Mouse (Mus musculus) activated CD4-positive, CD25-positive, alpha-beta regulatory T cell, adult 4 months (primary cell): ENCODE measurements around the gene Plcl2. TPM values are rescaled to one million over a fixed set of nuclear protein-coding genes. Genes with fewer than 3 reads are reported as not detected.
A peak's percentile ranks its signal among the peaks of the same experiment; 100 is the strongest.
"Not testable (repeated sequence)": the region's sequence is repeated elsewhere in the genome, so short reads cannot be mapped to it uniquely, and the experiment has no call there.

Source experiments
- ATAC-seq: one replicate; pipeline ENCODE4 v1.8.0; 2017
- polyA plus RNA-seq, 2 experiments: library from polyadenylated mRNA; unstranded; fragments of 100-300 nt; shearing (Covaris generic); gene quantifications; one replicate each; pipeline ENCODE4 v1.2.1; 2017

Gene Plcl2
- polyA plus RNA-seq, 2 experiments from 2014 or later = 8.2 to 8.3 TPM

DNA sequence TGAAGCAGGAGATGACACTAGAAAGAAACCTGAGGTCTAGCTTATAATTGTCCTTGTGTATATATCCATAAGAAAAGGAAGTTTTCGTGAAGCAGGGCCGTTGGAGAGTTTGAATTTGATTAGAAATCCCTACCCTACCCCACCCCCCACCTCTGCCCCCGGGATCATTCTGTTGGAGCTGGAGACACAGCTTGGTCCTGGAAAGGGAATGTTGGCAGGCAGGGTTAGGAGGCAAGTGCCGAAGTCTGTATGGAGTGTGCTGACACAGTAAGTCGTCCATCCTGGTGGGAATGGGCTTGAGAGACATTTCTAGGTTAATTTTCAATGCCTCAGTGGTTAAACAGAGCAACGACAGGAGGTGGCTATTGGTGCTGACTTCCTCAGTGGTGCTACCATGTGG lies 8.4 kb upstream of the Plcl2 start:
- ATAC-seq = no peak

DNA sequence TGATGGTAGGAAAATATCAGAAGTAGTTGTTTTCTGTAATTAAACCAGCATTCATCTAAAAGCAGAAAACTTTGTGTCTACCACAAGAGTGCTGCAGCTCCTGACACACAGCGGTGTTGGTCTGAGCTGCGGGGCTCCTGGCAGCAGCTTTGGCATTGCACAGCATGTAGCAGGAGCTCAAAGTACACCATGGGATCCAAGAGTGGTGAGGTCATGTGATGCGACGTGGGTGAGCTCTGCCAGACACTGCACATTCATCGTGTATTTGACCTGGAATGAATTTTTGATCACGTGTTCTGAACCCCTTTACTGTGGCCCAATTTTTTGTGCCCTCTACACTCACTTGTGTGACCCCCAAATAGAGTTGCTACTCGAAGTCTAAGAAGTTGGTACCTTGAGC lies 6.1 kb upstream of the Plcl2 start:
- no peak for ATAC-seq

DNA sequence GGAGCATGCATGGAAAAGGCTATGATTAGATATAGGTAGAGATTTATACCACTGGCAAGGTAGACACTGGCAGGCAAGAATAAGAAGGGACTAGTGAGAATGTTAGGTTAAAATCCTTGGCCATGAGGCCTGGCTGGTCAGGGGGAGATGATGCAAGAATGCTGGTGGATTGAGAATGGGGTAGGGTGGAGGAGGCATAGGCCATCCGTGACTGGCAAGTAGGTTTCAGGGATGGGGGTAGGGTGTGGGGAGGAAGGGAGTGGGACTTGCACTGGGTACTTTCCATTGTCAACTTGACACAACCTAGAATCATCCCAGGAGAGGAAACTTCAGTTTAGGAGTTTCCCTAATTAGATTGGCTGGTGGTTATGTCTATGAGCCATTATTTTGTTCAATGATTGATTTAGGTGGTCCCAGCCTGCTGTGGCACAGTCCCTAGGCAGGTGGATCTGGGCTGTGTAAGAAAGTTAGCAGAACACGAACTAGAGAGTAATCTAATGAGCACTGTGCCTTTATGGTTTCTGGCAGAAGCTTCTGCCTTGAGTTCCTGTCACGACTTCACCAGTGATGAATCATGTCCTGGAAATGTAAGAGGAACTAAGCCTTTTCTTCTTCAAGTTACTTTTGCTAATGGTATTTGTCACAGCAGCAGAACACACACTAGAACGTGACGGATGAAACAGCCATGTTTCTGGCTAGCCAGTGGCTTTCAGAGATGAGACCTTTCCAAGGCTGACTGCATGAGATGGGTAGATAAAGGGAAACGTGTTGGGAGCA lies 4.9 kb upstream of the Plcl2 start:
- no peak for ATAC-seq

DNA sequence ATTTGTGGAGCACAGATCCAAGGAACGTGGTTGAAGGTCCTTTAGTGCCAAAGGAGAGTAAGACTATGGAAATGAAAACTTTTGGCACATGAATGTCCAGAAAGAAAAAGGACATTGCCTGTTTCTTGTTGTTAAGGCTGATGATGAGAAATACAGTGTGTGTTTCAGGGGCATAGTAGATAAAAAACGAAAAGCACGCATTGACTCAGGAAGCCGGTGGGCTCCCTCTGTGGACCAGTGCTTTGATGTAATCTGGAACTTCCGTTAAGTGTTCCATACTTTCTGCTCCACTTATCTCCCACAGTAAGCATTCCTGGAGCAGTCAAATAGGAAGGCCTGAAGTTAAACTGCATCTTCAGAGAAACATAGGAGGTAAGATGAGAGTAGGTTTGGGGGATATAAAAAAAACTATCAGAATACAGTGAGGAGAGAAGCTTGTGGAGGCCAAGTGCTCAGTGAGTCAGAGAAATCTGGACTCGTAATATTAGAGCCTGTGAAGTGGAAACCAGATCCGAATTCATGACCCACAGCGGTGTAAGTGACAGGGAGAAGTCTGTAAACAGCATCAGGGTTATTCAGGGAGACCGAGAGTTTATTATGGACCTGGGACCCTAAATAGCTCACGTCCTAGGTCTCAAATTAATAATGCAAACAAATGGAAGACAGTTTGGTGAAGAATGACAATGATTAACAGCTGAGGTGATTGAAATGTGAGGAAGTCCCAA lies 3.1 kb upstream of the Plcl2 start:
- ATAC-seq = no peak

DNA sequence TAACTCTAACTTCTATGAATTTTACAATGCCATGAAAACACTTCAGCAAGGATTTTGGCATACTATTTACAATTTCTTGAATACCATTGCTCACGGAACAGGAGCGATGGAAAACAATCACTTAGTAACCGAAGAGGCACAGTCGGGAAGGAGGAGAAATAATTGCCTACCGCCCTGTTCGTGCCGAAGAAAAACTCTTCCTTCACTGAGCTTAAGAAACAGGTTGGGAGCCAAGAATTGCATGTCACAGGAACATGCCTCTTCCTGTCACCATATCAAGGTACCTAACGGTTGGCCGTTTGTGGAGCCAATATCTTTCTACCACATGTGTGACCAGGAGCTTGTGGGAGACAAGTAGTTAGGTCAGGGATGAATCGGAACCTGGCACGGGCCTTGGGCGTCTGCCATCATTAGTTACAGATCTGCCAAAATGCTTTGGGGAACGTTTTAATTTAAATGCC lies 2.3 kb upstream of the Plcl2 start:
- ATAC-seq = no peak

DNA sequence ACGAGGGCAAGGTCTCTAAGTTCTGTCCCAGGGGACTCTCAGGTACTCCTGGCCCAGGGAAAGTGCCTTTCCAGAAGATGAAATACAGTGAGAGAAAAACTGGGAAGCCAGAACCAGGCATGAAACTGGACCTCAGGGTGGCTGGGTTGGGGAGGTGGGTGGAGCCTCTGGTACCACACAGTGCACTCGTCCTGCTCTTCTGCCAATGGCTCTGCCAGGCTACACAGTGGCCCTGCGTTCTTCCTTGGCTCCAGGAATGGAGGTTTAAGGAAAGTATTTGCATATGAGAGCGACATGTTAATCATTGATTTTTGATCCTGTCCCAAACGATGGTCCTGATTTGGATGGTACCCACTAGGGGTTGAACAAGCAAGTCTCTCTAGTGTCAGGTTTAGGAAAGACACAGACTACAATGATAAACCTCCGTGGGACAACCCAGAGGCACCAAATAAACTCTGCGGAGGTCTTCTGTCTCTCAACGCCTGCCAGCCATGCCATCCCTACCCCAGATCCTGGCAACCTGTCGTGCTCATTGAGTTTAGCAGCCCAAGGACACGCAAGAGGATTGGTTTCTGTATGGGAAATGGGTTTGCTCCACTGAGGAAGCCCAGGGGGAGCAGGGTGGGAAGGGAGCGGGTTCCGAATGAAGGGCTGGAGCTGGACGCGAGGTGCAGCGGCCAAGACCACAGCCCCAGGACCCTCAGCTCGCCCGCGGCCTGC lies 988 bp upstream of the Plcl2 start:
- no peak for ATAC-seq

DNA sequence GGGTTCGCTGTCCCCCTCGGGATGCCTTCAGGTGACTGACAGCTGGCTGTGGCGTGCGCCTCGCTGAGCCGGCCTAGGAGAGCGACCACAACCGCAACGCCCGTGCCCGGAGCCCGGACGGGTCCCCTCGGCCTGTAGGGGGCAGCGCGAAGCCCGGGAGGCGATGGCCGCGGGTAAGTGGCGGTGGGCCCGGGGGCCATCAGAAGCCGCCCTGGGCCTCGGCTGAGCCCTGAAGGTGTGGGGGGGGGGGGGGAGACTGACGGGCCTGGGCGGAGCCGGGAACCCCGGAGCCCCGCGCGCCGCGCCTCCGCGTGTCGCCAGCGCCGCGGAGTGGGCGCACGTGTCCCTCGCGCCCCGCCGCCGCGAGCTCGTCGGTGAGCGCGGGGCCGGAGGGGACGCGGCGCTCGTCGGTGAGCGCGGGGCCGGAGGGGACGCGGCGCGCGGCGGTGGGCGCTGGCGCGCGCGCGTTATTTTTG lies 390 bp upstream of the Plcl2 start:
- peak; percentile 31 for ATAC-seq

DNA sequence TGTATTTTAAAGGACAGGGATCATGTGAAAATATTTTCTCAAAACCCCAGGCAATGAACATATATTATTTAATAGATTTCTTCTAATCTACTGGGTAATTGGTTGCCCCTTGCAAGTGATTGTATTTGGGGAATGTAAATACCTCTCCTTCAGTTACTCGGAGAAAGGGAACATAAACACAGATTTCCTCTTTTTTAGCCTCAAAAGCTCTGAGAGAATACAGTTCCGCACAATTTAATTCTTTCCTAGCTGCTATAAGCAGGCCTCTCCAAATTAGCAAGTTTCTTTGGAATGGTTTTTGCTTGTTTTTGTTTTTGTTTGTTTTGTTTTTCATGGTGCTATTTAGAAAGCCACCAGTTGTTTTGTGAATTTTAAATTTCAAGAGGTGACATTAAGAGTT lies 1.1 kb downstream of the Plcl2 start:
- no peak for ATAC-seq

DNA sequence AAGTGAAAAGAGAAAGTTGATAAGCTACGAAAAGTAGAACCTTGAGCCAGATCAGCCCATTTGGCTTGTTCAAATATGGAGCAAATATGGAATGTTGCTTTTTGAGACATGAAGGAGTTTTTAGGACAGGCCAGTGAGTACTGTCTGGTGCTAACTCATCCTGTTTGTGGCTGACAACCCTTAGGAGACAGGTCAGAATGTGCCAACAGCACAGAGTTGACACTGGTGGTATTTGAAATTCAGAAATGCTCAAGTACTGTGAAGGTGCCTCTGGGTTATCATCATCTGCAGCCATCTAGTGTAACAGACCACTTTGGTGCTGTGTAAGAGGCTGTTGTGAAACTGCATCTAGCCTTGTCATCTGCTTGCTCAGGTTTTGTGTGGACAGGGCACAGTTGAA lies 1.5 kb downstream of the Plcl2 start:
- no peak for ATAC-seq

DNA sequence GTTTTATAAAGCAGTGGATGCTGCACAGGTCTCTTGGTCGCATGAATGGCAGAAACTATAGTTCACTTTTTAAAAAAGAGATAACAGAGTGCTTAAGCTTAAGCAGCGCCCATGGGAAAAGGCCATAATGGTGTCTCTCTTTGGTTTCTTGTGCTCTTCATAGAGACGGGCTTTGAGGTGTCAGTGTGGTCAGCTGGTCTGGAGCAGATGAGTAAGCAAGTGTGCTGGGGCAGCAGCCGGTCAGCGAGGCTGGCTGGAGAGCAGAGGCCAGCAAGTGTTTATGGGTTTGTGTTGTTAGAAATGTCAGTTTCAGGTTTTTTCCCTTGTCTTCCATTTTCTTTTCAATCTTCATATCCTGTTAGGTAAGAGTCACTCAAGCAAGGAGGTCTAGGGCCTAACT lies 3.0 kb downstream of the Plcl2 start:
- no peak for ATAC-seq

DNA sequence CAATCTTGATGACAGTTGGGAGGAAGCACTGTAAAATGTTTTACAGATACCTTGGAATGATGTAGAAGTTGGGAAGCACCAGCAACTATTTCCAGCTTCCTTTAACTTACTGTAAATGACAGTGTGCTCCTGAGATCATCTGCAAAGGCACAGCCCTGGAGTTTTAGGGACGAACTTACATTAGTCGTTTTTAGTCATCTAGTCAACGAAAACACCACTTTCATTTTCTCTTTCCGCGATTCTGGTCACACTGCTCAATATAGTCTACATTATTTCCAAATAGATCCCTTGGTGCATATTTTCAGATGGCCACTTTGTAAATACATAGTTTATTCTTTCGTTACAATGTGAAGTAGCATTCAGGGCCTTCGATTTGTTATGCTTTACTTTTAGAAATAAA lies 3.6 kb downstream of the Plcl2 start:
- ATAC-seq = peak; percentile 37

DNA sequence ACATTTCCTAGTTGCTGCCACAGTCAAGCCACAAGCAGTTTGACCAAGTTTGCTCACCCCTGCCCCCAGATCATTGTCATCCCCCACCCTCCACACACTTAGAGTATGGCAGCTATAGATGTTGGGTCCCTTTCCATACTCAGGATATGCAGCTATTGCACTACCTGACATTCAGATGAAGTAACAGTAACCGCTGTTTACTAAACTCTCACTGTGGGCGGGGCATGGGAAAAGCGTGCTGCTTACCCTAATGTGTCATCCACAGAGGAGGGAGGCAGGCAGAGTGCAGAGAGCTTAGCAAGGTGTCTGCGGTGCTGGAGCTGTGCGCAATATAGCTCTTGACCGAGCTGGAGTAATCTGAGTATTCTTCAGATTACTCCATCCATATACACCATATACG lies 4.2 kb downstream of the Plcl2 start:
- no peak for ATAC-seq

DNA sequence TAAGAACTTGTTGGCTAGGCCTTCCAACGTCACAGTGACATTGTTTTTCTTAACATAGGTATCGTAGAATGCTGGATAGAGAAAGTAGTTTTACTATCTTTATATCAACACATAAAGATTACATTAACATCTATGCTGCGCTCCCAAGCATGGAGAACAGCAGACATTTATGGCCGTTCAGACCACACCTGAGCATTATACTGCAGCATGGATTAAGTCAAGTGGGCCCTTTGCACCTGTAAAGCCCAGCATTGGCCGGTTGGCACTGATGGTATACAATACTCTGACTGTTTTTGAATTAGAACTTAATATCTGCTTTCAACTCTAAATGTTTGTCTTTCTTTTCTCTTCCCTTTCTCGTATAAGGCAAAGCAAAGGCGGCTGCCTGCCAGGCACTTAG lies 4.8 kb downstream of the Plcl2 start:
- no peak for ATAC-seq

DNA sequence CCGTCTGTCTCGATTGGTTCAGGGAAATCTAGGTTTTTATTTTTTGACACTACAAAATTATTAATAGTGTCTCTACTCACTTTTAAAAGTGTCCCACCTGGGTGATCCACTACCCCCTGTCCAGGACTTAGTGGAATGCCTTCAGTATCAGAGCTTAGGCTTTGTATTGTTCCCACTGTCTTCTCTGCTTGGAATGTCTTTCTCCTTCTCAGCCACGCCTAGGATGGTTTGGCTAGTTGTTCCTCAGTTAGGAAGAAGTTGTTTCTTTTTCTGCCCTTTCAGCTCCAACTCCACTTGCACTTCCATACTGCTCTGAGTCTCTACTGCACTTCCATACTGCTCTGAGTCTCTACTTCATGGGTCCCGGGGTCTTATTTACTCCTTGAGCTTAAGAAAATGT lies 6.7 kb downstream of the Plcl2 start:
- ATAC-seq = no peak

DNA sequence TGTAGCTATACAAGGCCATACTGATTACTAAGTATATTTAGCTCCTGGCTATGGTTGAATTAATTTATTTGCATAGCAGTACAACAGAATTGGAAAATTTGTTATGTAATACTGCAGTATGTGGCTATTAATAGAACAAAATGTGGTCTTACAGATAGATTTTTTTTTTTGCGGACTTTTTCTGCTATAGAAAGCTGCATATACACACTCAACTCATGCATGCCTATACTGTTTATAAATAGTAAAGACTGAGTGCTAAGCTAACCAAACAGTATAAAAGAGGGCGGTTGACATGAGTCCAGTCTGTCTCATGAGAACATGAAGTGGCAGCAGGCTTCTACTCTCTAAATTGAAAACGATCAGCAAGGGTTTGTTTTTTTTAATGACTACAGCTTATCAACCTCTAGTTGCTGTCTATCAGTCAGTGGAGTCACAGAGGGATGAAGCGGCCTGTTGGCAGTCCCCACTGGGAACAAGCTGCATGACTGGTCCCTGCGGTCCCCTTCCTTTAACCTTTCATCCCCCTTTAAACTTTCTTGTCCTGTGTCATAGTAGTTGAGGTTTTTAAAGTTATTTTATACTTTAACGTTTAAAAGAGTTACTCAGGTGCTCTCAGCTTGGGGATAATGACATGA lies 8.7 kb downstream of the Plcl2 start:
- ATAC-seq = no peak

DNA sequence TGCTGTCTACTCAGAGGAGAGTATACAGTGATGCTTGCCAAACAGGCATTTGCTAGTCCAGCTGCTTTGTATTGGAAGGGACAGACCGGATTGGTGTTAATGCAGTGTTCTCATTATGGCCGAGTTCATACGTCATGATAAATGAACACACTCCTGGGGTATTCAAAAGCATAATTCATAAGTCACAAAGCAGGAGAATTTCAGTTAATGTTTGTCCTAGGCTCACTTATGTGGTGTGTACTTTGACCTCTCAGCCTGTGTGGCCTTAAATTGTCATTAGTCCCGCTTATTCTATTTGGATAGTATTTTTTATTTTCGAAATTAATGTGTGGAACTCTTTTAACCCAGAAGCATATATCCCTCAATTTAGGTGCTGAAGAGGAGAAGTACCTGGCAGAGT lies 10.4 kb downstream of the Plcl2 start:
- ATAC-seq = no peak

DNA sequence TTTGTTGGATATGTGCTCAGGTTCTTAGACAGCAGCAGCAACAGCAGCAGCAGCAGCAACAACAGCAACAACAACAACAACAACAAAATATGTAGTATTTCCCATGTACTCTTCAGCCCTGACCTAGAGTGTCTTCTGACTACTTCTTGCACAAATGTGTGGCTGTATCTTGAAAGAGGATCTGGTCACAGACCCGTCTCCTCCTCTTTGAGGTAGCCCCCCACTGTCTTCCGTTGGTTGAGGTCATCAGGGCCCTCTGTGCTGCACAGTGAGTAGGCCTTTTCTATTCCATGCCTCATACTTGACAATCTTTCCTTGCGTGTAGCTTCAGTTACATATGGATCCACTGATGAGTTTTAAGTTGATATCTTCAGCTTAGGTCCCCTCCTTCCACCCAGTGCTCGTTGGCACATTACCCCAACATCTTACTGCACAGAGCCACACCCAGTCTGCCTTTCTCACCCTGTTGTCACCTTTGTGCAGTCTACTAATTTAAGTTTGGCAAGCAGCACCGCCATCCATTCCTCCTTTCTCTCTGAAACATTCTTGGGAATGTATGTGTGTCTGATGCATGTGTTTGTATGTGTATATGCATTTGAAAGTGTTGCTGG lies 13.4 kb downstream of the Plcl2 start:
- ATAC-seq = no peak

DNA sequence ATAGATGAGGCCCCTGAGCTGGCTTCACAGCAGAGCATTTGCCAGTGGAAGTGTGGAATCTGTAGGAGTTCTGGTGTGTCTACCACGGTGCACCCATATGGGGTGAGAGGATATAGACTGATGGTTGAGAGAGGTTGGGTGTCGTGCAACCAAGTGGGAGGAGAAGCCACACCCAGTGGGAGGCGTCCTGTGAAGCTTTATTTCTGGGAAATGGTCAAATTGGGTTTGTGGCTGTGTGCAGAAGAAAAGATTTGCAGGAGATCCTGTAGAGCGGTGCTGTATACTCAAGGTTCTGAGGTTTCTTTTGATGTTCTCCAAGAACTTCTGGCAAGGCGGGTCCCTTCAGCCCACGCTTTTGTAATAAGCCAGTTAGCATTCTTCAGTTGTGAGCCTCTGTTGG lies 15.8 kb downstream of the Plcl2 start:
- peak; percentile 91 for ATAC-seq

DNA sequence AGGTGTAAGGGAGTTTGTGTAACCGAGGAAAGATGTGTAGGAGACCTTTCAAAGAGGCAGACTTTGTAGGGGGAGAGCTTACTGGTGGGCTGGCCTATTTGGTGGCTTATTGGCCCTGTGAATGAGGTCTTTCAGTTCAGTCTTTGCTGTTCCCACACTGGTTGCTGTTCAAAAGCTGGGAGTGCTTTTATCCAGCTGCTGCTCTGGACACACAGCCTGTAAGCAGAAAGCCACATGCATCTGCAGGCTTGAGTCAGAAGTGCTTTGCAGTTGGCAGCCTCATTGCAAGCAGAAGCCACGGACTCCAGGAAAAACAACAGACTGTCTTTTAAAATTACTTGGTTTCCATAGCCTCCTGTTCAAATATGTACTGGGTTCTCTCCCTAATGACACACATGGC lies 16.6 kb downstream of the Plcl2 start:
- no peak for ATAC-seq

DNA sequence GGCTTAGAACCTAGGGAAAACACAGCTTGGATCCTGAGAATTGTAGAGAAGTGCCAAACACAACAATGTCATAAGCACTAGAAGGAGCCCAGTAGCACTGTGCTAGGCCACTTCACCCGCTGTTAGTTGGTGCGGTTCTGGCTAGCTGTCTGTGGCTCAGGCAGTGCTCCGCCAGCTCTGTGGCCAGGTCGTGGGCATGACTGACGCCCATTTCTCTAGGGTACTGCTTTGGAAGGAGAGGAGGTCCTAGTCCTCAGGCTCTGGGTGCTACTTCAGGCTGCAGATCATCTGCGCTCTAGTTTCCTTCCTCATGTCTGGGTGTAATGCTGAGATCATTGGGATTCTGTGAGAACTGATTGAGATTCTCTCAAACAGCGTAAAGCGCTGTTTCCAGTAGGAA lies 20.9 kb downstream of the Plcl2 start:
- ATAC-seq = no peak

DNA sequence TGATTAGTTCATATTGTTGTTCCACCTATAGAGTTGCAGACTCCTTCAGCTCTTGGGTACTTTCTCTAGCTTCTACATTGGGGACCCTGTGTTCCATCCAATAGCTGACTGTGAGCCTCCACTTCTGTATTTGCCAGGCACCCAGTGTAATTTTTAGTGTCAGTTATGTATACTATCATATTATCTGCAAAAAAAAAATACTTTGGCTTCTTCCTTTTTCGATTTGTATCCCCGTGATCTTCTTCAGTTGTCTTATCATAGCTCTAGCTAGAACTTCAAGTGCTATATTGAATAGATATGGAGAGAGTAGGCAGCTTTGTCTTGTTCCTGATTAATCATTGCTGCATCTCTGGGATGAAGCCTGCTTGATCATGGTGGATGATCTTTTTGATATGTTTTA lies 25.7 kb downstream of the Plcl2 start:
- not testable (repeated sequence) for ATAC-seq

DNA sequence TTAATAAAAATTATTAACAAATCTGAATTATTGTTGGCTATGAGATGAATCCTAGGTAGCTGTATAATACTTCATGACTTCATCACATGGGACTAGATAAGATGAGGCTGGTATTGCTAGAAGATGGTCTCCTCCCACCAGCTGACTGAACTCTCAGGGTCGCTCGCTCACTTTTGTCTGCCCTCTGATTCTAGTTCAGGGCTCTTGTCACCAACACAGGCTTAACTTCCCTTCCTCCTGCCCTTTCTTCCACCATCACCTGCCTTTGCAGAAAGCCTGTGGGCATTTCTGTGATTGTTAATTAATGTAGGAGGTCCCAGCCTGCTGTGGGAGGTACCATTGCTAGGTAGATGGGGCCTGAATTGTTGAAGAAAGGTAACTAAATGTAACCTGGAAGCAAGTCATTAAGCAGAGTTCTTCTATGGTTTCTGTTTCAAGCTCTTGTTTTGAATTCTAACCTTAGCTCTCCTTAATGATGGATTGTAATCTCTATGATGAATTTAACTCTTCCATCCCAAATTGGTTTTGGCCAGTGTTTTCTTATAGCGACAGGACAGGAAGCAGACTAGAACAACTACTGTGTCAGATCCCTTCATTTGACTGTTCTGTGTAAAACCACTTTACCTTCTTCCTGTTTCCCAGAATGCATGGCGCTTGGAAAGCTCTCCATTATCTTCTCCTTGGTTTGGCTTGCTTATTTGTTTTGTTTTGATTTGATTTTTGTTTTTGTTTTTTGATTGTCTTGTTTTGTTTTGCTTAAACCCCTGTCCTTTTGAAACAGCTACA lies 27.4 kb downstream of the Plcl2 start:
- peak; percentile 59 for ATAC-seq
